Mouse (Mus musculus) ovary, postnatal 14 days (tissue): ENCODE data around the gene Enho.
A peak's percentile ranks its signal among the peaks of the same experiment; 100 is the strongest.

Experiments
- DNase-seq: peaks from one replicate; pipeline ENCODE4 v3.0.0; 2022; ENCODE audit warnings: low spot score

Enho gene

GRCm38 (mm10) chr4:41631390-41631789, 8.7 kb downstream of the Enho start:
- no peak for DNase-seq

GRCm38 (mm10) chr4:41630196-41630595, 9.9 kb downstream of the Enho start:
- no peak for DNase-seq

GRCm38 (mm10) chr4:41628202-41628927, 11.8 kb downstream of the Enho start:
- no peak for DNase-seq

- no peak for DNase-seq
These were observed 18.1 kb downstream of the Enho start for GRCm38 (mm10) chr4:41622071-41622470.

GRCm38 (mm10) chr4:41618916-41619746, 21.0 kb downstream of the Enho start:
- DNase-seq, result no peak

GRCm38 (mm10) chr4:41615661-41616599, 24.2 kb downstream of the Enho start:
- no peak for DNase-seq

GRCm38 (mm10) chr4:41614156-41614555, 26.0 kb downstream of the Enho start:
- DNase-seq, result peak; percentile 77

- no peak for DNase-seq
These were observed 28.0 kb downstream of the Enho start for GRCm38 (mm10) chr4:41612166-41612565.

- no peak for DNase-seq
These were observed 29.5 kb downstream of the Enho start for GRCm38 (mm10) chr4:41610594-41610980.

- no peak for DNase-seq
These were observed 30.2 kb downstream of the Enho start for GRCm38 (mm10) chr4:41609681-41610593.

- peak; percentile 52 for DNase-seq
These were observed 33.3 kb downstream of the Enho start for GRCm38 (mm10) chr4:41606784-41607183.

- no peak for DNase-seq
These were observed 35.4 kb downstream of the Enho start for GRCm38 (mm10) chr4:41604476-41605396.

- DNase-seq, result no peak
These were observed 37.3 kb downstream of the Enho start for GRCm38 (mm10) chr4:41602818-41603217.
